Mouse (Mus musculus) cerebellum, adult 9-11 months (tissue): ENCODE measurements around the gene Col6a4.

Source experiments
- DNase-seq: peaks from one replicate; pipeline ENCODE4 v3.0.0; 2022

Col6a4 gene

DNA sequence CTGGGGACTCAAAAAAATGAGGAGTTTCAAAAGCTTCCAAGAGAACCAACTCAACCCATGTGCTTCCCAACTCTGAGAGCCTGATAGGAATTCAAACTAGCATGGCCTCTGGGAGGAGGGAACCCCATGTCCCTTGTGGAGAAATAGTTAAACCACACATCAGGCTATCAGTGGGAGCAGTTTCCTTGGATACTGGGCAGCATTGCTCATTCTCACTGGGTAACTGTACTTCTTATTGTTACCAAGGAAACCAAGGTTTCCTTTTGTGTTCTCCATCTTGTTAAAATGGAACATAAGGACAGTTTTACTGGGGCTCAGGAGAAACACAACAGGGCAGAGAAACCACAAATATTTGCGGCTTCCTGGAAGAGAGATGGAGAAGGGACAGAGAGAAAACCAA is 146.8 kb downstream of the Col6a4 start:
- no peak for DNase-seq

DNA sequence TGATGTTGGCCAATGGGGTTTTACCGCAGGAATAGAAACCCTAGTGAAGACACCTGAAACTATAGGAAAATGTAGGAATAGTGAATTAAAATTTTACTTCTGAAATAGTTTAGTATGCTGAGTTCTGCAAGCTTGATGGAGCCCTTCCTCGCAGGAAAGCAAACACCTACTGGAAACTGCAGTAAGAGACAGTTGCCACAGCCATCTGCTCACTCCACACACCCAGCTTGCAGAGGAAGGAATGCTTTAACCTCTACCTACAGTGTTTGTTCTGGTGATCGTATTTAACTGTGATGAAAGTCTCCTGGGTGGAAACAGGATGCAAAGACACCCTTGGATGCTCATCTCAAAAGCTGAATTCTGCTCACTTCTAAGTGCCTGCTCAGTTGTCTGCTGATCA is 149.0 kb downstream of the Col6a4 start:
- no peak for DNase-seq
